Mouse (Mus musculus) urinary bladder, postnatal 36 days (tissue): ENCODE data around the gene Pld6.

Experiments used
- DNase-seq, 2 experiments: peaks; one replicate each; pipeline ENCODE4 v3.0.0; 2022; ENCODE audit warnings: low spot score in 2 of 2, mixed read lengths in 1 of 2

Gene Pld6

DNA sequence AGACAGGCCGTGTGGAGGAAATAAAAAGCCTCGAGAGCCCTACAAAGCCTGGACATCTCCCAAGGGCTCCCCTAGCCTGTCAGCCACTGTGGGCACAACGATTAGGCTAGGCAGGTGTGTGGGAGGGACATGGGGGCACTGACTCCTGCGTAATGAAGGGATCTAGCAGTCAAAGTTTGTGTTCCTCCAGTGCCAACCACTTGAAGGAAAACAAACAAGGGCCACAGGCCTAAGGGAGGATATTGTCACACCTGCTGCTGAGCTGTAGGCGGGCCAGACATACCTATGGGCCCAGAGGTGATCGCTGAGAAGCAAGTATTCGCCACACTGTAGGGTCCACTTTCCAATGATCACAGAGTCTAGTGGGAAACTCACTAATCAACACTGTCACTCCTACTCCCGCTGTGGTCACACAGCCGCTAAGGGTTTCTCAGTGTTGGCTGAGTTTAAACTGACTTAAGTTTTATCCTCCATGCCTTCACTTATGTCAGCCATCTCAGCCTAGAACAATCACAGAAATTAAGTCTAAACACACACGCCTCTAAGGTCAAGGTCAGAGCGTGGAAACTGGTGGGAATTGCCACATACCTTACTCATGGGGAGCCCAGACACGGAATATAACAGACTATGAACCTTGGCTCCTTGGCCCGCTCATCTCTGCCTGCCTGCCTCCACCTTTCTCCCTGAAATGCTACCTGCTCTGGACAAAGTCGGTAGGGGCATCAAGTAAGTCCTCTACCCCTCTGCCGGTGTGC, 824 bp downstream of the Pld6 start:
- no peak for DNase-seq

GRCm38 (mm10) chr11:59783591-59783990, 3.9 kb downstream of the Pld6 start:
- no peak for DNase-seq

- no peak for DNase-seq
These were observed 5.3 kb downstream of the Pld6 start for GRCm38 (mm10) chr11:59782091-59782590.

GRCm38 (mm10) chr11:59780241-59780640, 7.2 kb downstream of the Pld6 start:
- DNase-seq: no peak

DNA sequence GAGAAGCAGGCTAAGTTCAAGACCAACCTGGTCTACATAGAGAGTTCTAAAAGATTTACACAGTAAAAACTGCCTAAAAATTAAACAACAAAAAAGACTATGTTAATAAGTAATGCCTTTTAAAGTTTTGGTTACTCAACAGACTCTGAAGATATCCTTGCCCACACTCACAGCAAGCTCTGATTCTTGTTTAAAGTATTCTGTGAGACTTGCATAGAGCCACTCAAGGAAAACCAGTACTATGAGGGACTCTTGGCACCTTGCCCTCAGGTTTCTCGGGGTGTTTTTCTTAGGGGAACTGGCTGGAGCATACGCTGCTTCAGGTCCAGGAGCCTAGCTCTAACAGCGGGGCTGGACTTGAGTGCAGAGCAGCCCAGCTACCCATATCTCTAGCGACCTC, 8.0 kb downstream of the Pld6 start:
- no peak for DNase-seq

GRCm38 (mm10) chr11:59778874-59779223, 8.6 kb downstream of the Pld6 start:
- no peak for DNase-seq

DNA sequence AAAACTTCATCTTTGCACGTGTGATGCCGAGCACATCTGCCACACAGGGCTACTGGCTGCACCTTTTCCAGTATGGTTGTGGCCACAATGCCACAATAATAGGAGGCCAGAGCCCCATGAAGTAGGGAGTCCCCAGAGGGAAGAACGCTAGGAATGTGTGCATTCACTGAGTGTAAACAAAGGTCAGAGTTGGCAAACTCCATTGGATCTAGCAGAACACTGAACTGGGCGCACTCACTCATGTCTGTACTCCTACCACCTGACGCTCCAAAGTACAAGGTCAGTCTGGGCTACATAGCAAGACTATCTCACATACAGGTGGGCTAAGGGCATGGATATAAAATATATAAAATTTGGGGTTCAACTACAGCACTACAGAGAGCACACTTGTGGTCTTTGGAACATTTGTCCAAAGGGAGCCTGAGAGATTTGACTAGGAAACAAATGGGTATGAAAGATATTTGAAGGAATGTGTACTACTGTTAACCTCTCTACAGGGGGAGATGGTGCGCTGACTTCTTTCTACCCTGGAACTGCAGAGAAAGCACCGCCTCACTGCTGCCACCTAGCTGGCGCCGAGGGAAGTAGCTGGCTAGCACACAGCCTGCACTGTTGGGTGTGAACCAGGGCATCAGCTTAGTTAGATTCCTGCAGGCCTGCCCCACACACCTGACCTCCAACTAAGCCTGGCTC, 9.1 kb downstream of the Pld6 start:
- DNase-seq: peak; percentile 63 to 68

DNA sequence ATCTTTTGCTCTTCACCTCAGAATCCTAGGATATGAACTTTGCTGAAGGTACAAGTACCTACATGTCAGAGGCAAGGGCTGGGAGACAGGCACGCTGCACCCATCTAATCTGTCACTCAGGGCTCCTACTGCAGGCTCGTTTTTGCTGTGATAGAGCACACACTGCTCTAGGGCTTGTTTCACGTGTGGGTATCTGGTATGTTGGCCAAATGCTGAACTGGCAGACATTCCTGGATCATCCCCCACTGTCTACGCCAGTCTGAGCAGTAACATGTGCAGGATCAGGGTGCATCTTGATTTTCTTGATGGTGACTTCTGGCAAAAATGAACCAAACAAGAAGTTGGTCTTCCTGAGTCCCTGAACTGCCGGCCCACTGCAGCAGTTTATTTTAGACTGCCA, 10.2 kb downstream of the Pld6 start:
- no peak for DNase-seq

- DNase-seq: no peak
These were observed 11.9 kb downstream of the Pld6 start for GRCm38 (mm10) chr11:59775435-59776148.

DNA sequence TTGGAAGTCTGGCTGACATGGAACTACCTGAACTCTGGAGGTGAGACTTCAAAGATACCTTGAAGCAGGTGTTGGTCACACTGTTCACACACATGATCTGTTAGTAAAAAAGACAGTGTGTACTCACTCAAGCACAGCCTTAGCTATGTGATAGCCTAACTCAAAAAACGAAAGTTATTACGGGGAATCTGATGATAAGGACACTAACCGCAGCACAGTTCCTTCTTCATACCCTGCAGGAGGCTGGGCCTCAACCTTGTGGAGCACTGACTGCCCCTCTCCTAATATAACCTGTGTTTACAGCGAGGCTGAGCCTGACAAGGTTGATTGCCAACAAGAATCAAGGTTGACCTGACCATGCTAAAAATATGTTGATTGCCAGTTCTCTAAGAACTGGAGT, 12.9 kb downstream of the Pld6 start:
- DNase-seq: no peak

GRCm38 (mm10) chr11:59772902-59773301, 14.5 kb downstream of the Pld6 start:
- DNase-seq: no peak

- DNase-seq: no peak
These were observed 15.2 kb downstream of the Pld6 start for GRCm38 (mm10) chr11:59772291-59772690.

DNA sequence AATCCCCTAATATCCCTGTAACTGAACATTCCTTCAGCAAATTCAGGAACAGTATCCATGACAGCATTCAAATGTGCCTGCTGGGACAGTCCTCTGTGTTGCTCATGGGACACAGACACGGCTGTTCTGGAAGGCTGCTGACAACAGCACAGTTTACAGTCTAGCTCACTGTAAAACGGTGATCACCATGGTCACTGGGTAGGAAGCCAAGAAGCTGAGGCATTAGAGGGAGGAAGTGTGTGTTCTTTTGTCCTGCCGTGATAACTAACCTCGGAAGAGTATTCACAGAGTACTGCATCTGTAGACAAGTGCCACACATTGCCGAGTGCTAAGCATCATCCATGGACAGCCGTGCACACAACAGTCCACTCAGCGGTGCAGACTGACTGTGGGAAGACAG, 16.7 kb downstream of the Pld6 start:
- no peak for DNase-seq

DNA sequence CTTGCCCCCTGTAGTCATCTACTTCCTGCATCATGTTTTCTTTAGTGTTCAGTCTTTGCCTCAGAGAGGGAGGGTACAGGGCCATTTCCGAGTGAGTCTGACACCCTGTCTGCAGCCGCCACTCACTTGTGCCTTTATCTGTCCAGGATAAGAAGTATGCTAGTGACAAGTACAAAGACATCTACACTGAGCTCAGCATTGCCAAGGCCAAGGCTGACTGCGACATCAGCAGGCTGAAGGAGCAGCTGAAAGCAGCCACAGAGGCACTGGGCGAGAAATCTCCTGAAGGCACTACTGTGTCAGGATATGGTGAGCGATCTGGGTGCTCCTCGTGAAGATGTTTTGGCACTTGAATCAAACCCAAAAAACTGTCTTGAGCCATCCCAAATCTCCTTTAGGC, 17.7 kb downstream of the Pld6 start:
- DNase-seq: no peak

DNA sequence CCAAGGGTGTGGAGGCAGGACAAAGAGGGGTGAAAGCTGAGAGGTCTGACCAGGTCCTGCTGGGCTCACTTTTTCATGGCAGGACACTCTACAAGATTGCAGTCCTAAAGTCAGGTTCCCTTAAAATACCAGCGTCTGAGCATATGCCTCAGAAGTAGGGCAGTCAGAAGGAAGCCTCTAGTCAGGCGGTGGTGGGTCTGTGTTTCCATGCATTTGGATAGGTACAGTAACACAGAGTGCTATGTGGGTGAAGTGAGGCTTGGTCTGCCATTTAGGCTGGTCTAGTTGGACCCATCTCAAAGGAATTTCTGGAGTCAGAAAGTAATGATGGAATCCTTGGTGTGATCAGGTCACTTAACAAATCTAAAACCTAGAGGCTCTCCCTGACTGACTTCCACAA, 18.1 kb downstream of the Pld6 start:
- no peak for DNase-seq

GRCm38 (mm10) chr11:59760796-59761195, 26.6 kb downstream of the Pld6 start:
- DNase-seq: no peak

- DNase-seq: no peak
These were observed 27.8 kb downstream of the Pld6 start for GRCm38 (mm10) chr11:59759626-59760025.

DNA sequence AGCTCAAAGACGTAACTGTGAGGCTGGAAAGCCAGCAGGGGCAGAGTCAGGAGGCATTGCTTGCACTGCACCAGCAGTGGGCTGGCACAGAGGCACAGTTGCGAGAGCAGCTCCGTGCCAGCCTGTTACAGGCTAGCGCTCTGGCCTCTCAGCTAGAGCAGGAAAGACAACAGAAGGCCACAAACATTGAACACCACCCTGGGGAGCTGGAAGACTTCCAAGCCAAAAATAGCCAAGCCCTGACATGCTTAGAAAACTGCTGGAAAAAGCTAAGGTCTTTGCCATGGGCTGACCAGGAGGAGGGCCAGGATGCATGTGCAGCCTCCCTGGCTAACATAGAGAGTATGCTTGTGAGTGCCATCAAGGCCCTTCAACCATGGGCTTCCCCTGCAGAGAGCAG, 28.3 kb downstream of the Pld6 start:
- DNase-seq: peak; percentile 20 to 49

DNA sequence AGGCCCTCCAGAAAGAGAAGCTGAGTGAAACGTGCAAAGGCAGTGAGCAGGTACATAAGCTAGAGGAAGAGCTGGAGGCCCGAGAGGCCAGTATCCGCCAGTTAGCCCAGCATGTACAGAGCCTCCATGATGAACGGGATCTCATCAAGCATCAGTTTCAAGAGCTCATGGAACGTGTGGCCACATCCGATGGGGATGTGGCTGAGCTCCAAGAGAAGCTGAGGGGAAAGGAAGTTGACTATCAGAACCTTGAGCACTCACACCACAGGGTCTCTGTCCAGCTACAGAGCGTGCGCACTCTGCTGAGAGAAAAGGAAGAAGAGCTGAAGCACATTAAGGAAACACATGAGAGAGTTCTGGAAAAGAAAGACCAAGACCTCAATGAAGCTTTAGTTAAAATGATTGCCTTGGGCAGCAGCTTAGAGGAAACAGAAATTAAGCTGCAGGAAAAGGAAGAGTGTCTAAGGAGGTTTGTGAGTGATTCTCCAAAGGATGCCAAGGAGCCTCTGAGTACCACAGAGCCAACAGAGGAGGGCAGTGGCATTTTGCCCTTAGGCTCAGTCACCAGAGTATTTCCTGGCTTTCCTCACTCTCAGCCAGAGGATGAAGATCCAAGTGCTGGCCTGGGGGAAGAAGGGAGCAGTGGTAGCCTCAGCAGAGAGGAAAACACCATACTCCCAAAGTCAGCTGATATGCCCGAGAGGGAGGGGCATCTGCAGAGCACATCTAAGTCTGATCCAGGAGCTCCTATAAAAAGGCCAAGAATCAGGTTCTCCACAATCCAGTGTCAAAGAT, 29.1 kb downstream of the Pld6 start:
- DNase-seq: peak in 1 of 2 experiments; percentile 13

GRCm38 (mm10) chr11:59756351-59756750, 31.1 kb downstream of the Pld6 start:
- no peak for DNase-seq

GRCm38 (mm10) chr11:59754504-59754903, 32.9 kb downstream of the Pld6 start:
- no peak for DNase-seq

DNA sequence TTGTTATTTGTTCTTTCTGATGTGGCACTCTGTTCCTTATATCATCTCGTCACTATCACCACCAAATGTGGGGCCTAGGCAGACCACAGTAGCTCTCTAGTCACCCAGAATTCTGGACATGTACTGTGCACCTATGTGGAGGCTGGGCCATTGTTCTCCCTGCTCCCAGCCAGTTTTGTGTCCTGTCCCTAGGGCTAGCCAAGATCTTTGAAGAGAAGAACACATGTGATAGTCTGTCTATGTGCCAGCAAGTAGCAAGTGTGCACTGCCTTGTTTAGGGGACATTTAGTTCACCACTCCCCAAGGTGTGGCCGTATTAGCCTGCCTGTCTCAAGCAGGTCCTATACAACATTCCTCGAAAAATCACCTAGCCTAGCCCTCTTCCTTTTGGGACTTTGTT, 38.4 kb downstream of the Pld6 start:
- DNase-seq: no peak
